Mouse (Mus musculus) left cerebral cortex, adult 9 months (tissue): Measurements from ENCODE around the gene Romo1.
"Not testable (repeated sequence)": the region's sequence is repeated elsewhere in the genome, so short reads cannot be mapped to it uniquely, and the experiment has no call there.

Source experiments
- DNase-seq, 2 experiments: peaks; one replicate each; pipeline ENCODE4 v3.0.0; 2022; ENCODE audit warnings: low spot score in 2 of 2

Gene Romo1

GRCm38 (mm10) chr2:156179796-156180093, 35.9 kb downstream of the Romo1 start:
- DNase-seq = no peak

DNA sequence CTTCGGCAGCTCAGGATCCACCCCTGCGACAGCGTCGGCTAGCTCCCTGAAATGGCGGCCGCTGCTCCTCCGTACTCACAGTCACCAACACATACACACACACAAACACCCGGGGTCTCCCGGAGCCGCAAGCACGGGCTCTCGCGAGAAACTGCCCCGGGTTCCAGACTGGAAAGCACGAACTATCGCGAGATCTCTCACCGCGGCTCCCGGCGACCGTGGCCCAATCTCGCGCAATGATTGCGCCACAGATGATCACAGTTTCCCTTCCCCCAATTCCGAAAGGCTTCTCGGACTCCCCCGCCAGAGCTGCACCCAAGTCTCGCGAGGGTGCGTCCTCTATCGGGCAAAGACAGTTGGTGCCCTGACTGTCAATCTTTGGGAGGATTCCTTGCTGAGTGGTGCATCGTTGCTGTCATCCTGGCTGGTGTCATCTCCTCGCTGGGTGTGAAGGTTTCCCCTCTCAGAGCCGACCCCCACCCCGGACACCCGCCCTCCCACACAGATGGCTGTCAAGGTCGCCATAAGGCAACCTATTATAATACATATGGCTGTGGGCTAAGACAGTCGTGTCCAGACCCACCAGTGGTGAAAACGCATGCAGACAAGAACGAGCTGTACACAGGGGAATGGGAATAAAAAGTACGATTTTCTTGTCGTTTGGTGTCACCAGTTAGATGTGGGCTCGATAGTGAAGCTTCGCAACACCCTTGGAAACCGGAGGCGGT, 36.4 kb downstream of the Romo1 start, which contains the start of gene Rbm39:
TSS of gene Rbm39 (minus strand) at position 145 of the 728 bp plus-strand sequence.
- DNase-seq = peak; percentile 99 to 100

DNA sequence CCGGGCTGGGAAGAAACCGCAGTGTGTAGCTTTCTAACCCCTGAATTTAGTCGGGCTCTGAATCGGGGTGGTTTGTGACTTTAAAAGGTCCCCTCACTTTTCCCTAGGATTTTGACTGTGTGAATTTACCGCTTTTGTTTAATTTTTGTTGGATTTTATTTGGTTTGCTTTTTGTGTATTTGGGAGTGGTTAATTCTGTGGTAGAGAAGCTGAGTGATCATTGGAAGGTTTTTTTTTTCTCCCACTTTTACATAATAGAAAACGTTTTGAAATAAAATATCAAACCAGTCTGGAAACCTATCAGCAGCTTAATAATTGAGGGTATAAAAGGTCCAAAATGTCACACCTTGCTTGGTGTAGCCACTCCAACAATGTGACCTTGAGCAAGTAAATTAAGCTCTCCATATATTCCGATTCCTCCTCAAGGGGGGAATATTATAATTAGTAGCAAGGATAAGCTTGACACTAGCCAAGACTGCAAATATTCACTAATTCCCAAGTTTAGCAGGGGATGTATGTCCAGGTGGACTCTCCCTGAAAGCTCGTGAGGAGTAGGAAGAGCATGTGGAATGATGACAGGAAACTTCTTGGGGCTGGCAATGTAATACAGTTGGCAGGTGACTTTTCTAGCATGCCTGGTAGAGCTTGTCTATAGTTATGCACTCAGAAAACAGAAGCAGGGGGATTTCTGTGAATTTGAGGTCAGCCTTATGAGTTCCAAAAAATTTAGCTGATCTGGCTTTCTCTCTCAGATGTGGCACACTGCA, 37.2 kb downstream of the Romo1 start:
- DNase-seq = no peak

GRCm38 (mm10) chr2:156181592-156181991, 37.8 kb downstream of the Romo1 start:
- no peak for DNase-seq

GRCm38 (mm10) chr2:156189241-156189640, 45.4 kb downstream of the Romo1 start:
- DNase-seq = not testable (repeated sequence)

DNA sequence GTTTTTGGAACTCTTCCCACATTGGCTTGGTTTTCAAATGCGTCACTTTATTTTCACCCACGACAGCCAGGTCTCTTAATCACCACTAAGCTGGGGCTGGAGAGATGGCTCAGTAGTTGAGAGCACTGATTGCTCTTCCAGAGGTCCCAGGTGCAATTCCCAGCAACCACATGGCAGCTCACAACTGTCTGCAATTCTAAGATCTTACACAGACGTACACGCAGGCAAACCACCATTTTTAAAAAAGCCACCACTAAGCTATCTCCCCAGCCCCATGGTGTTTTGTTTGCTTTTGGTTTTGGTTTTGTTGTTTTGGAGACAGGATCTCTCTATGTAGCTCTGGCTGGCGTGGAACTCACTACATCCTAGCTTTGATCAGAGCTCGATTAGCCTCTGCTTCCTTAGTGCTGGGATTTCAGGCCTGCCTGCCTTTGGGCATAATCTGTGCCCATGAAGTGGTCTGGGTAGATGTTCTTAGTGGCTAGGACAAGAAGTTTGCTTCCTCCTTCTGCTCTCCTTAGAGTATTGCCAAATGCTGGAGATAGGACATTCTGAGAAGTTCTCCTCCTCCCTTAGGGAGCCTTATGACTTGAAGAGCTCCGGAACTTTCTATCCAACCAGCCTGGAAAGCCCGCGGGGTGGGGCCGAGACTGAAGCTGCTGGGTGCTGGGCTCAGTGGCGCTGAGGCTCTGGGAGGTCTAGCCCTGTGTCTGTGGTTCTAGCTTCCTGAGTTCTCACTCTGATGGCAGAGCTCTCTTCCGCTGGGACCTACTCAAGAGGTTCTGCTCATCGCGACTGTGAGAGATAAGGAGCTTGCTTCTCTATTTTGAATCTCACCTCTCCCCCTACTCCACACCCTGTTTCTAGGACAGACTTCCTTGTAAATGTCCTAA, 46.4 kb downstream of the Romo1 start:
- no peak for DNase-seq

GRCm38 (mm10) chr2:156191540-156191939, 47.7 kb downstream of the Romo1 start:
- DNase-seq = no peak

- DNase-seq = no peak
Observed at GRCm38 (mm10) chr2:156192068-156192467, 48.2 kb downstream of the Romo1 start.

- DNase-seq = no peak
Observed at GRCm38 (mm10) chr2:156193066-156193862, 49.4 kb downstream of the Romo1 start.

- DNase-seq = no peak
Observed at GRCm38 (mm10) chr2:156194571-156194970, 50.7 kb downstream of the Romo1 start.
